Mouse (Mus musculus) liver, adult 2 months (tissue): Measurements from ENCODE around the gene Fam81b.

ENCODE experiments used
- CTCF ChIP-seq: fragments of 200-500 bp; IDR thresholded peaks from 2 replicates; pipeline ENCODE4 v1.5.1; 2011; ENCODE audit warnings: low read depth, low read length, control low read depth
- POLR2A ChIP-seq: fragments of 200-500 bp; IDR thresholded peaks from 2 replicates; pipeline ENCODE4 v1.6.1; 2011; ENCODE audit warnings: low read length, control low read depth; ENCODE audit not compliant: insufficient read depth; ENCODE audit errors: extremely low read depth

- no peak for TF ChIP-seq CTCF
- TF ChIP-seq POLR2A: no peak
Observed at GRCm38 (mm10) chr13:76258766-76259165, 46.1 kb downstream of the Fam81b start.
